21 mouse cellular contexts compared by ENCODE assay signal in genomic region chr5:111137283-111137682, GRCm38 (mm10).
DNase-seq lines count a peak whose midpoint lies in the region; ATAC-seq lines count a peak whose summit lies in the region.
"Had no signal": no experiment of that assay in that cellular context is flagged by ENCODE, and none has a peak within 500 bp of the region (broad histone marks: within the 10 kb centered on the region; RNA-seq: fewer than 3 reads in every experiment).

No protein-coding gene starts in this region.

- H3K9ac ChIP-seq in hindbrain, embryonic 16.5 days (ENCODE audit: low read depth, low read length), result no peak overlapping the region
- H3K9ac ChIP-seq in midbrain, embryonic 12.5 days (replicated peaks), result no peak overlapping the region
- H3K9ac ChIP-seq in midbrain, embryonic 16.5 days (ENCODE audit: low read depth, low read length), result no peak overlapping the region
- no peak overlapping the region for H3K9ac ChIP-seq in embryonic facial prominence, embryonic 12.5 days
- H3K9ac ChIP-seq in limb, embryonic 11.5 days (ENCODE audit: low read length), result no peak overlapping the region

- 53% methylated on average over 6 of the region's 6 CpGs for WGBS in hindbrain, embryonic 10.5 days
- 36% methylated on average over 6 of the region's 6 CpGs for WGBS in hindbrain, embryonic 16.5 days
- WGBS in midbrain, embryonic 12.5 days, result 8% methylated on average over 6 of the region's 6 CpGs
- 14% methylated on average over 6 of the region's 6 CpGs for WGBS in midbrain, embryonic 16.5 days
- 30% methylated on average over 6 of the region's 6 CpGs for WGBS in embryonic facial prominence, embryonic 12.5 days
- 39% methylated on average over 6 of the region's 6 CpGs for WGBS in limb, embryonic 11.5 days

- H3K27me3 ChIP-seq in hindbrain, embryonic 10.5 days (ENCODE audit: insufficient read depth, poor library complexity, severe bottlenecking), result peaks cover 6% of the 10 kb centered on the region; the same call in 1 of the 2 replicates
- H3K27me3 ChIP-seq in hindbrain, embryonic 16.5 days (replicated peaks; ENCODE audit: control insufficient read depth, insufficient read depth, low read length), result no peaks in the 10 kb centered on the region
- H3K27me3 ChIP-seq in midbrain, embryonic 12.5 days, result 0 out of 2 replicates have a peak, but pooled peaks cover 16% of the 10 kb centered on the region
- no peaks in the 10 kb centered on the region for H3K27me3 ChIP-seq in midbrain, embryonic 16.5 days (ENCODE audit: control insufficient read depth, insufficient read depth, low read depth, low read length)
- H3K27me3 ChIP-seq in embryonic facial prominence, embryonic 12.5 days, result no peaks in the 10 kb centered on the region
- H3K27me3 ChIP-seq in limb, embryonic 11.5 days (ENCODE audit: control insufficient read depth, insufficient read depth, low read length), result no peaks in the 10 kb centered on the region

- no peaks in the 10 kb centered on the region for H3K9me3 ChIP-seq in hindbrain, embryonic 10.5 days
- H3K9me3 ChIP-seq in hindbrain, embryonic 16.5 days (ENCODE audit: control insufficient read depth, low read length), result no peaks in the 10 kb centered on the region
- H3K9me3 ChIP-seq in midbrain, embryonic 12.5 days, result no peaks in the 10 kb centered on the region
- no peaks in the 10 kb centered on the region for H3K9me3 ChIP-seq in midbrain, embryonic 16.5 days (replicated peaks; ENCODE audit: control insufficient read depth, low read length, poor library complexity, severe bottlenecking)
- no peaks in the 10 kb centered on the region for H3K9me3 ChIP-seq in embryonic facial prominence, embryonic 12.5 days
- H3K9me3 ChIP-seq in limb, embryonic 11.5 days (ENCODE audit: control insufficient read depth, low read length), result no peaks in the 10 kb centered on the region
- H3K9me3 ChIP-seq: G1E had no signal

- H3K4me1 ChIP-seq in hindbrain, embryonic 10.5 days (replicated peaks), result peaks cover 64% of the 10 kb centered on the region
- H3K4me1 ChIP-seq in hindbrain, embryonic 16.5 days (ENCODE audit: control insufficient read depth, insufficient read depth, low read depth, low read length), result peaks cover 44% of the 10 kb centered on the region
- peaks cover 55% of the 10 kb centered on the region for H3K4me1 ChIP-seq in midbrain, embryonic 12.5 days
- peaks cover 44% of the 10 kb centered on the region for H3K4me1 ChIP-seq in midbrain, embryonic 16.5 days (ENCODE audit: control insufficient read depth, insufficient read depth, low read length)
- H3K4me1 ChIP-seq in embryonic facial prominence, embryonic 12.5 days, result peaks cover 56% of the 10 kb centered on the region
- peaks cover 42% of the 10 kb centered on the region for H3K4me1 ChIP-seq in limb, embryonic 11.5 days (ENCODE audit: control insufficient read depth, insufficient read depth, low read length)

- peak overlapping the region; percentile 73 for H3K27ac ChIP-seq in hindbrain, embryonic 10.5 days
- H3K27ac ChIP-seq in hindbrain, embryonic 16.5 days (ENCODE audit: low read depth, low read length), result no peak overlapping the region
- no peak overlapping the region for H3K27ac ChIP-seq in midbrain, embryonic 12.5 days (replicated peaks)
- H3K27ac ChIP-seq in midbrain, embryonic 16.5 days (ENCODE audit: low read length), result no peak overlapping the region
- H3K27ac ChIP-seq in embryonic facial prominence, embryonic 12.5 days, result peak overlapping the region; percentile 66; the same call in 1 of the 2 replicates
- H3K27ac ChIP-seq in limb, embryonic 11.5 days (replicated peaks; ENCODE audit: low read depth, low read length), result peak overlapping the region; percentile 68; the same call in 1 of the 2 replicates

- no peak overlapping the region for H3K4me3 ChIP-seq in hindbrain, embryonic 10.5 days
- H3K4me3 ChIP-seq in hindbrain, embryonic 16.5 days (ENCODE audit: low read length), result no peak overlapping the region
- no peak overlapping the region for H3K4me3 ChIP-seq in midbrain, embryonic 12.5 days
- no peak overlapping the region for H3K4me3 ChIP-seq in midbrain, embryonic 16.5 days (ENCODE audit: low read depth, low read length)
- H3K4me3 ChIP-seq in embryonic facial prominence, embryonic 12.5 days, result no peak overlapping the region
- no peak overlapping the region for H3K4me3 ChIP-seq in limb, embryonic 11.5 days (ENCODE audit: low read depth, low read length)

- ATAC-seq in hindbrain, embryonic 16.5 days, result no peak
- ATAC-seq in midbrain, embryonic 12.5 days (ENCODE audit: low FRiP score, low read depth), result peak; percentile 36; the same call in 1 of the 2 replicates
- no peak for ATAC-seq in midbrain, embryonic 16.5 days
- no peak for ATAC-seq in embryonic facial prominence, embryonic 12.5 days (ENCODE audit: insufficient number of reproducible peaks, insufficient read depth, low FRiP score, low TSS enrichment)
- no peak for ATAC-seq in limb, embryonic 11.5 days (ENCODE audit: insufficient number of reproducible peaks, low FRiP score, low TSS enrichment, low read depth)
- no peak for ATAC-seq in inflammation-experienced regulatory T-cells, adult 6 months
- ATAC-seq: CD4-positive, CD25-positive, alpha-beta regulatory T cell, adult 4 months had no signal

- DNase-seq in hindbrain, embryonic 10.5 days (ENCODE audit: low spot score), result no peak
- DNase-seq in limb, embryonic 11.5 days (ENCODE audit: low spot score), result no peak
- no peak for DNase-seq in layer of hippocampus, postnatal 25 days (ENCODE audit: extremely low spot score in 1 of 2, low spot score in 1 of 2)
- DNase-seq: adrenal gland, postnatal 36 days; cerebellum, adult 8-10 months; gastrocnemius, postnatal 10 days; heart, postnatal 10 days; kidney, postnatal 14 days; layer of hippocampus, adult 9-11 months; lung, adult 2 months; lung, postnatal 36 days; right cerebral cortex, adult 18-20 months; thymus, postnatal 36 days had no signal

- no peaks in the 10 kb centered on the region for H3K36me3 ChIP-seq in hindbrain, embryonic 10.5 days
- H3K36me3 ChIP-seq in hindbrain, embryonic 16.5 days (ENCODE audit: control insufficient read depth, insufficient read depth, low read length), result no peaks in the 10 kb centered on the region
- H3K36me3 ChIP-seq in midbrain, embryonic 12.5 days, result no peaks in the 10 kb centered on the region
- no peaks in the 10 kb centered on the region for H3K36me3 ChIP-seq in midbrain, embryonic 16.5 days (ENCODE audit: control insufficient read depth, insufficient read depth, low read length)
- H3K36me3 ChIP-seq in embryonic facial prominence, embryonic 12.5 days, result no peaks in the 10 kb centered on the region
- no peaks in the 10 kb centered on the region for H3K36me3 ChIP-seq in limb, embryonic 11.5 days (ENCODE audit: control insufficient read depth, insufficient read depth, low read length)
- H3K36me3 ChIP-seq: G1E had no signal

- no peak overlapping the region for H3K4me2 ChIP-seq in hindbrain, embryonic 16.5 days (ENCODE audit: low read length)
- no peak overlapping the region for H3K4me2 ChIP-seq in midbrain, embryonic 12.5 days (replicated peaks)
- H3K4me2 ChIP-seq in midbrain, embryonic 16.5 days (ENCODE audit: low read length), result no peak overlapping the region
- H3K4me2 ChIP-seq in embryonic facial prominence, embryonic 12.5 days (replicated peaks), result peak overlapping the region; percentile 28; the same call in 1 of the 2 replicates
- H3K4me2 ChIP-seq in limb, embryonic 11.5 days (ENCODE audit: low read depth, severe bottlenecking), result peak overlapping the region; percentile 24
- H3K4me2 ChIP-seq: liver, embryonic 11.5 days had no signal

Comparison
In these comparisons a context has a peak if more than half of its experiments do, and no peak if none do; other contexts are left out.
1. H3K27ac ChIP-seq: peak in hindbrain, embryonic 10.5 days (single experiment), embryonic facial prominence, embryonic 12.5 days (single experiment) and limb, embryonic 11.5 days (single experiment); none in hindbrain, embryonic 16.5 days (single experiment), midbrain, embryonic 12.5 days (single experiment) and midbrain, embryonic 16.5 days (single experiment).
2. H3K4me2 ChIP-seq: peak in embryonic facial prominence, embryonic 12.5 days (single experiment) and limb, embryonic 11.5 days (single experiment); none in hindbrain, embryonic 16.5 days (single experiment), midbrain, embryonic 12.5 days (single experiment) and midbrain, embryonic 16.5 days (single experiment).